Mouse (Mus musculus) layer of hippocampus, adult 2 months (tissue): ENCODE results near the gene Tas2r103. TPM values are rescaled to one million over a fixed set of nuclear protein-coding genes. Genes with fewer than 3 reads are reported as not detected.

Experiments
- DNase-seq, 2 experiments: peaks; one replicate each; pipeline ENCODE4 v3.0.0; 2022; ENCODE audit warnings: low spot score in 2 of 2
- H3K27ac ChIP-seq: fragments of 200-600 bp; 2 replicates; pipeline ENCODE4 v1.8.1; 2022
- H3K4me3 ChIP-seq: fragments of 200-600 bp; 2 replicates; pipeline ENCODE4 v1.8.1; 2022; ENCODE audit warnings: mild to moderate bottlenecking
- CTCF ChIP-seq: fragments of 200-600 bp; conservative IDR thresholded peaks from 2 replicates; pipeline ENCODE4 v1.8.1; 2022; ENCODE audit warnings: antibody characterized with exemption, mild to moderate bottlenecking, moderate library complexity
- long read RNA-seq, 2 experiments: library from polyadenylated mRNA; stranded (forward); transcript quantifications; one replicate each; pipeline ENCODE4 v2.0.0; 2021; ENCODE audit warnings: borderline mapping rate in 2 of 2
- total RNA-seq, 2 experiments: library from RNA; stranded (reverse); gene quantifications; 2 replicates each; pipeline ENCODE4 v1.2.3; 2021

Tas2r103 gene
- total RNA-seq, result not detected
- long read RNA-seq, experiment 1, result 0 reads
- long read RNA-seq, experiment 2, result 0 reads

GRCm38 (mm10) chr6:133037001-133037400 lies at the start of gene Tas2r103:
Tas2r103 (minus strand) TSS chr6:133037101.
- no peak for TF ChIP-seq CTCF
- Histone ChIP-seq H3K4me3 (no peak within 1 kb of the TSS), H3K27ac (no peak within 1 kb of the TSS)
- no peak for DNase-seq

DNA sequence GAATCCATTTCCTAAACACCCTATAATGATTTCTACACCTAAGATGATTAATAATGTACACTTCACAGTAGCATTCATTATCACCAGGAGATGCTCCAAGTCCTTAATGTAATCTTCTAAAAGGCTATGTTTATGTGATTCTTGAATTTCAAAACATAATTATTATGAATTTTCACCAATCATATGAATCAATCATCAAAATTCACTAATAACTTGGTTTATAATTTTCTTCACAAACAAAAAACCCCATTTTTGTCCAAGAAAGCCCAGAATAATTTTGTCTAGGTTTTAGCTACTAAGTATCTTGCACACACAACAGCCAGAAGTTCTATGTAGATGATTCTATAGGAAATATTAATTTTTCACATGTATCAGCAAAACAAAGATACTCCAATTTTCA lies 18.8 kb upstream of the Tas2r103 start, which contains the start of gene Tas2r140:
Gene Tas2r140 (minus strand): TSS at position 101 of the 400 bp plus-strand sequence.
- no peak for TF ChIP-seq CTCF
- Histone ChIP-seq H3K4me3 (no peak within 1 kb of the TSS), H3K27ac (no peak within 1 kb of the TSS)
- no peak for DNase-seq

Other genes with a start within 250 kb of the Tas2r103 start
- gene Tas2r117, start 234.3 kb downstream of the Tas2r103 start, total RNA-seq, result not detected
- not detected for gene Tas2r123, start 190.0 kb downstream of the Tas2r103 start, total RNA-seq
- not detected for gene Tas2r116, start 181.7 kb downstream of the Tas2r103 start, total RNA-seq
- not detected for gene Tas2r110, start 169.1 kb downstream of the Tas2r103 start, total RNA-seq
- not detected for gene Tas2r113, start 144.1 kb downstream of the Tas2r103 start, total RNA-seq
- gene Tas2r125, start 127.5 kb downstream of the Tas2r103 start, total RNA-seq, result not detected
- not detected for gene Tas2r129, start 86.0 kb downstream of the Tas2r103 start, total RNA-seq
- gene Tas2r131, start 79.2 kb downstream of the Tas2r103 start, total RNA-seq, result not detected
- not detected for gene Tas2r109, start 56.1 kb downstream of the Tas2r103 start, total RNA-seq
- not detected for gene Tas2r140, start 18.7 kb upstream of the Tas2r103 start, total RNA-seq
- gene Smim10l1, start 67.8 kb upstream of the Tas2r103 start, total RNA-seq, result 10 to 100 TPM; 90.6 to 93.9 TPM